Mouse (Mus musculus): ENCODE data around the gene Zmiz2. TPM values are rescaled to one million over a fixed set of nuclear protein-coding genes. Genes with fewer than 3 reads are reported as not detected.
"Not testable (repeated sequence)": the region's sequence is repeated elsewhere in the genome, so short reads cannot be mapped to it uniquely, and the experiment has no call there.

Zmiz2 gene
- polyA plus RNA-seq, 1 experiment = 51.5 TPM

DNA sequence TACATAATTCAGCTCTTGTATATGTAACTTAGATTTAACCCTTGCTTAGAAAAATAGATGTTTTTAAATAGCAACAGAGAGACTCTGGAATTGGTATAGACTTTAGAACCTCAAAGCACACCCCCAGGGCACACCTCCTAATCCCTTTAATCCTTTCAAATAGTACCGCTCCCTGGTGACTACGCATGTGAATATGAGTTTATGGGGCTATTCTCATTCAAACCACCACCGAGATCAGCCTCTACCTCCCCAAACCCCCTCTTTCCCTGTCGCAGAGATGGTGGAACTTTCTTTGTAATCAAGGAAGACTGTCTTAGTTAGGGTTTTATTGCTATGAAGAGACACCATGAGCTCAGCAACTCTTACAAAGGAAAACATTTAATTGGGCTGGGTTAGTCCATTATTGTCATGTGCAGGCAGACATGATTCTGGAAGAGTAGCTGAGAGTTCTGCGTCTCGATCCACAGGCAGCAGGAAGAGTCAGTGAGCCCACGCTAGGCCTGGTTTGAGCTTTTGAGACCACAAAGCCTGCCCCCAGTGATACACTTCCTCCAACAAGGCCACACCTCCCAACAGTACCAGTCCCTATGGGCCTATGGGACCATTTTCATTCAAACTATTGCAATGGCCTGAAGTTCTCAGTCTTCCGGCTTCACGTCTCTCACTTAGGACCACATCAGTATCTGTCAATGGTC lies 24.1 kb upstream of the Zmiz2 start:
- no peak overlapping the region for H3K4me3 ChIP-seq (ENCODE audit: low read depth, low read length)
- H3K36me3 ChIP-seq (ENCODE audit: control insufficient read depth, insufficient read depth, low read length, poor library complexity, severe bottlenecking) = no peaks in the 10 kb centered on the region
- peaks cover 4% of the 10 kb centered on the region for H3K4me1 ChIP-seq (ENCODE audit: control insufficient read depth, insufficient read depth, low read length)
- no peak overlapping the region for H3K9ac ChIP-seq (ENCODE audit: low read depth, poor library complexity, severe bottlenecking)
- H3K27me3 ChIP-seq (ENCODE audit: control insufficient read depth, insufficient read depth, low read length, poor library complexity, severe bottlenecking) = no peaks in the 10 kb centered on the region
- H3K9me3 ChIP-seq (replicated peaks; ENCODE audit: control insufficient read depth, insufficient read depth, low read length, poor library complexity, severe bottlenecking) = no peaks in the 10 kb centered on the region
- peak overlapping the region; percentile 66 for H3K27ac ChIP-seq (ENCODE audit: insufficient read depth, low read length)
- TF ChIP-seq EP300 (IDR thresholded peaks at IDR 0.05; ENCODE audit: insufficient read depth, low read depth, low read length) = no peak
- TF ChIP-seq POLR2A (IDR thresholded peaks at IDR 0.05; ENCODE audit: insufficient read depth, low read length) = no peak
- no peak for TF ChIP-seq CTCF (IDR thresholded peaks at IDR 0.05; ENCODE audit: low read depth, low read length)

DNA sequence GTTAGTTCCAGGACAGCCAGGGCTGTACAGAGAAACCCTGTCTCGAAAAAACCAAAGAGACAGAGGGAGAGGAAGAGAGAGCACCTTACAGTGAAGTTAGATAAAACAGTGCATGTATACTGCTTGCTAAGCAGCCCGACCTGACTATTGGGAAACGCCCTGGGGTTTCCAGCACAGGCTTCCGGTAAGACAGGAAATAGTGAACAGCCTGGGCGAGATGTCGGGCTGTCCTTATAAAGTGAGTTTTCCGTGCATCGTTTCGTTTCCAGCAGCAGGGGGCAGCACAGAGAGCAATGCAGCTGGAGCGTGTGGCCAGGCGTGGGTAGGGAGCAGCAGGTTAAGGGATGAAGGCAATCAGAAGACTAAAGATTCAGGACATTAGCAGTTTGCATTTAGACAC lies 23.0 kb upstream of the Zmiz2 start:
- H3K9ac ChIP-seq (ENCODE audit: low read depth, poor library complexity, severe bottlenecking) = peak overlapping the region; percentile 61
- peak overlapping the region; percentile 87 for H3K27ac ChIP-seq (ENCODE audit: insufficient read depth, low read length)
- no peak for TF ChIP-seq POLR2A (IDR thresholded peaks at IDR 0.05; ENCODE audit: insufficient read depth, low read length)
- 0 out of 2 replicates have a peak, but pooled peaks have one; percentile 14 for TF ChIP-seq EP300 (IDR thresholded peaks at IDR 0.05; ENCODE audit: insufficient read depth, low read depth, low read length)
- peak; percentile 74 for TF ChIP-seq CTCF (IDR thresholded peaks at IDR 0.05; ENCODE audit: low read depth, low read length)
- no peaks in the 10 kb centered on the region for H3K27me3 ChIP-seq (ENCODE audit: control insufficient read depth, insufficient read depth, low read length, poor library complexity, severe bottlenecking)
- no peak overlapping the region for H3K4me3 ChIP-seq (ENCODE audit: low read depth, low read length)
- no peaks in the 10 kb centered on the region for H3K36me3 ChIP-seq (ENCODE audit: control insufficient read depth, insufficient read depth, low read length, poor library complexity, severe bottlenecking)
- peaks cover 2% of the 10 kb centered on the region for H3K4me1 ChIP-seq (ENCODE audit: control insufficient read depth, insufficient read depth, low read length)
- H3K9me3 ChIP-seq (replicated peaks; ENCODE audit: control insufficient read depth, insufficient read depth, low read length, poor library complexity, severe bottlenecking) = no peaks in the 10 kb centered on the region

DNA sequence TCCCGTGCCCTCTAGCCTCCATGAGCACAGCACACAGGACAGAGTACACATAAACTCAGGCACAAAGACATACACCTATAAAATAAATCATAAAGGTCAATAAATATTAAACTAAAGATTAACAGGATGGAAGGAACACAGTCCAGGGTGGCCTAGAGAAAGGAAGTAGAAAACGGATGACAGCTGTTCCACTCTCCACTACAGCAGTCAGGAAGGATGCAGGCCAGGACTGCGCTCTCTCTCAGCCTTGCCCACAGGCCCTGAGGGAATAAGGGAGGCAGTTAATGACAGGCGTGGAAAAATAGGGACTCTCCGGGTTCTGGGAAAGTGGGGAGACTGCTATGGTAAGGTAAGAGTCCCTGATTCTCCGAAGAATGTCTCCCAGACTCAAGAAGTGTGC lies 22.4 kb upstream of the Zmiz2 start:
- H3K27ac ChIP-seq (ENCODE audit: insufficient read depth, low read length) = peak overlapping the region; percentile 87
- H3K4me1 ChIP-seq (ENCODE audit: control insufficient read depth, insufficient read depth, low read length) = peaks cover 5% of the 10 kb centered on the region
- no peaks in the 10 kb centered on the region for H3K27me3 ChIP-seq (ENCODE audit: control insufficient read depth, insufficient read depth, low read length, poor library complexity, severe bottlenecking)
- no peaks in the 10 kb centered on the region for H3K9me3 ChIP-seq (replicated peaks; ENCODE audit: control insufficient read depth, insufficient read depth, low read length, poor library complexity, severe bottlenecking)
- H3K9ac ChIP-seq (ENCODE audit: low read depth, poor library complexity, severe bottlenecking) = peak overlapping the region; percentile 61
- H3K36me3 ChIP-seq (ENCODE audit: control insufficient read depth, insufficient read depth, low read length, poor library complexity, severe bottlenecking) = no peaks in the 10 kb centered on the region
- no peak overlapping the region for H3K4me3 ChIP-seq (ENCODE audit: low read depth, low read length)
- TF ChIP-seq EP300 (IDR thresholded peaks at IDR 0.05; ENCODE audit: insufficient read depth, low read depth, low read length) (no peak), POLR2A (IDR thresholded peaks at IDR 0.05; ENCODE audit: insufficient read depth, low read length) (no peak), CTCF (IDR thresholded peaks at IDR 0.05; ENCODE audit: low read depth, low read length) (no peak)

DNA sequence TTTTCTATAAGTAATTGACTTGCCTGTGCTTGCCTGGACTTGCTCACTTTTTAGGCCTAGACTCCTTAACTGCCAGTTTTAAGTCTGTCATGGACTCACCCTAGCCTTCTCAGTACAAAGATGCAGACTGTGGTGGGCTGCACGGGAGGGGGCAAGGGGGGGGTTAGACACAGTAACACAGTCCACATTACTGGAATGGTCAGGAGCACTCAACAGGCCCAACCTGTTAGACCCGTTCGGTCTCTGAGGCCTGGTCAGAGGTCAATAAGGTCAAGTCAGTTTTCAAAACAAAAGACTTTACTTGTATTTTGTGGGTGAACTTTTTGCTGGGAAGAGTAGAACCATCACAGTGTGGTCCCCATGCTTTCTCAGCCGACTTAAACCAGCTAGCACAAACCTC lies 21.7 kb upstream of the Zmiz2 start:
- Histone ChIP-seq H3K4me3 (ENCODE audit: low read depth, low read length) (0 out of 2 replicates have a peak overlapping the region, but pooled peaks have one; percentile 5), H3K27ac (ENCODE audit: insufficient read depth, low read length) (peak overlapping the region; percentile 87), H3K9ac (ENCODE audit: low read depth, poor library complexity, severe bottlenecking) (peak overlapping the region; percentile 61)

DNA sequence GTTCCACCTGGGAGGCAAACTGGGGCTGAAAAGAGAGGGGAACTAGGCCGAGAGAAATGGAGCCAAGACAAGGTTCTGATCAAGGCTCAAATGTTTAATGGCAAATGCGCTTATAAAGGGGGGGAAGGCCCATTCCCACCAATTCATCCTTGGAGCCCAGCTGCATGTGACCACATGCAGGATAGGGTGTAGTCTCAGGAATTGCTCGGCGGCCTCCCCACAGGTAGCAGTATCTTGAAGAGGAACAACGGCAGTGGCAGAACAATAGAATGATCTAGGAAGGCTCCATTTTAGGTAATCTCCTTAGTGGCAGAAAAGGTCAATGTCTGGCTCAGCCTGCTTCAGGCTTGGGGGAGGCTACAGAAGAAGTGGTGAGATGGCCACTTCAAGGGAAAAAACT lies 20.9 kb upstream of the Zmiz2 start:
- not testable (repeated sequence) for H3K9me3 ChIP-seq (replicated peaks; ENCODE audit: control insufficient read depth, insufficient read depth, low read length, poor library complexity, severe bottlenecking); H3K4me1 ChIP-seq (ENCODE audit: control insufficient read depth, insufficient read depth, low read length); H3K36me3 ChIP-seq (ENCODE audit: control insufficient read depth, insufficient read depth, low read length, poor library complexity, severe bottlenecking); H3K27me3 ChIP-seq (ENCODE audit: control insufficient read depth, insufficient read depth, low read length, poor library complexity, severe bottlenecking)
- 0 out of 2 replicates have a peak, but pooled peaks have one; percentile 28 for TF ChIP-seq EP300 (IDR thresholded peaks at IDR 0.05; ENCODE audit: insufficient read depth, low read depth, low read length)
- Histone ChIP-seq H3K27ac (ENCODE audit: insufficient read depth, low read length) (peak overlapping the region; percentile 87), H3K9ac (ENCODE audit: low read depth, poor library complexity, severe bottlenecking) (peak overlapping the region; percentile 61), H3K4me3 (ENCODE audit: low read depth, low read length) (0 out of 2 replicates have a peak overlapping the region, but pooled peaks have one; percentile 7)

More for the DNA sequence above, 21.7 kb upstream of the Zmiz2 start:
- Histone ChIP-seq H3K9me3 (replicated peaks; ENCODE audit: control insufficient read depth, insufficient read depth, low read length, poor library complexity, severe bottlenecking) (no peaks in the 10 kb centered on the region), H3K4me1 (ENCODE audit: control insufficient read depth, insufficient read depth, low read length) (peaks cover 5% of the 10 kb centered on the region), H3K27me3 (ENCODE audit: control insufficient read depth, insufficient read depth, low read length, poor library complexity, severe bottlenecking) (no peaks in the 10 kb centered on the region), H3K36me3 (ENCODE audit: control insufficient read depth, insufficient read depth, low read length, poor library complexity, severe bottlenecking) (no peaks in the 10 kb centered on the region)
- TF ChIP-seq POLR2A (IDR thresholded peaks at IDR 0.05; ENCODE audit: insufficient read depth, low read length) = no peak
- TF ChIP-seq EP300 (IDR thresholded peaks at IDR 0.05; ENCODE audit: insufficient read depth, low read depth, low read length) = peak; percentile 98

DNA sequence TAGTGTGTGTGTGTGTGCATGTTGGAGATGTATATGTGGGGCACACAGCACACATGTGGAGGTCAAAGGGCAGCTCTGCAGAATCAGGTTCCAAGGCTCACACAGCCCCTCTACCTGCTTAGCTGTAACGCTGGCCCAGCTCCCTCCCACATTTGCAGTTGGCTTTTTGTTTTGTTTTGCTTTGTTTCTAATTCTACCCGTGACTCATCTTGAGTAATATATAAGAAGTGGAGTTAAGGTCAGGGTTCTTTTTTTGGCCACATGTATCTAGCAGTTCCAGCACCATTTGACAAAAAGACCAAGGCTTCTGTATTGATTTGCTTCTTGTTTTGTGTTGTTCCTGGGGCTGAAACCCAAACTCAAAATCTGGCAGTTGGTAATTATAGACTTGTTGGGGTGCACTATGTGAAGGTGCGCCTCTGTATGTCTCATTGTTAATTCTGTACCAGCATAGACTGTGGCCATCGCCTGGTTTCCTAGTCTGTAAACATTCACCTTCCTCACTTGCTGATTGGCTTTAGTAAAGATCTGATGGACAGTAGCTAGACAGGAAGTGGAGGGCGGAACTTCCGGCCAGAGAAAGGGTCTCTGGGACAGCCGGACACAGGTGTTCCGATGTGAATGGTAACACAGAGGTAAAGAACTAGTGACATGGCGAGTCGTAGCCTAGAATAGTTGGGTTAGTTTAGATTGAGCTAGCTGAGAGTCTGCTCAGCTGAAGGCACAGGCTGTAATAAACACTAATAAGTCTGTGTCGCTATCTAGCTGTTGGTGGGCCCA lies 17.3 kb upstream of the Zmiz2 start:
- peaks cover 3% of the 10 kb centered on the region for H3K4me1 ChIP-seq (ENCODE audit: control insufficient read depth, insufficient read depth, low read length)
- H3K9me3 ChIP-seq (replicated peaks; ENCODE audit: control insufficient read depth, insufficient read depth, low read length, poor library complexity, severe bottlenecking) = no peaks in the 10 kb centered on the region
- peak overlapping the region; percentile 86 for H3K4me3 ChIP-seq (ENCODE audit: low read depth, low read length)
- no peaks in the 10 kb centered on the region for H3K36me3 ChIP-seq (ENCODE audit: control insufficient read depth, insufficient read depth, low read length, poor library complexity, severe bottlenecking)
- peak overlapping the region; percentile 71 for H3K9ac ChIP-seq (ENCODE audit: low read depth, poor library complexity, severe bottlenecking)
- no peaks in the 10 kb centered on the region for H3K27me3 ChIP-seq (ENCODE audit: control insufficient read depth, insufficient read depth, low read length, poor library complexity, severe bottlenecking)
- peak overlapping the region; percentile 56; the same call in 1 of the 2 replicates for H3K27ac ChIP-seq (ENCODE audit: insufficient read depth, low read length)
- no peak for TF ChIP-seq EP300 (IDR thresholded peaks at IDR 0.05; ENCODE audit: insufficient read depth, low read depth, low read length)
- TF ChIP-seq POLR2A (IDR thresholded peaks at IDR 0.05; ENCODE audit: insufficient read depth, low read length) = no peak
- no peak for TF ChIP-seq CTCF (IDR thresholded peaks at IDR 0.05; ENCODE audit: low read depth, low read length)
